25 mouse cellular contexts compared by ENCODE assay signal in the genomic region with DNA sequence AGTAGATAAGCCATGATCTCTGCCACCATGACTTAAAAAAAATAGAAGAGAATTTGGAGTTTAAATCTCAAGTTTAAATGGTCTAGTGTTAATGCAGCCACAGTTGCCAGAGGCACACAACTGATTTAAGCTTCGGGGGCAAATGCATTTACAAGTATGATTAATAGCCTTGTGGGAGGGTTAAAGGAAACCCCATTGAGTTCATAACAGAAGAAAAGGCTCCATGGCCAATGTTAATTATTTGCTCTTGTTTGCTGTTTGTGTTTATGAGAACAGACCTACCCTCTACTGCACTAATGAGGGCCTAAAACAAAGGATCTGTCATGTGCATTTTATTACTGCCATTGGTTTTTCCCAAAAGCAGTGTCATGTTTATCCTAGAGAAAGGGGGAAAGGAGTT.
"Had no signal": no experiment of that assay in that cellular context is flagged by ENCODE, and none has a peak within 500 bp of the region (broad histone marks: within the 10 kb centered on the region; RNA-seq: fewer than 3 reads in every experiment).

No protein-coding gene starts in this region.

- H3K27ac ChIP-seq: gastrocnemius, adult 2 months; heart, embryonic 10.5 days; hindbrain, embryonic 10.5 days; hindbrain, embryonic 12.5 days; hindbrain, embryonic 14.5 days; intestine, embryonic 15.5 days; layer of hippocampus, adult 2 months; liver, embryonic 13.5 days had no signal

- H3K9ac ChIP-seq: heart, embryonic 12.5 days; hindbrain, embryonic 12.5 days; hindbrain, embryonic 14.5 days; intestine, embryonic 15.5 days; liver, embryonic 13.5 days had no signal

- H3K4me1 ChIP-seq: heart, embryonic 10.5 days; hindbrain, embryonic 12.5 days; intestine, embryonic 15.5 days; liver, embryonic 13.5 days had no signal

- DNase-seq: gastrocnemius, adult 2 months; gastrocnemius, postnatal 10 days; gastrocnemius, postnatal 25 days; heart, adult 18-20 months; heart, postnatal 10 days; heart, postnatal 4 days; kidney, adult 18-20 months; kidney, adult 8-10 months; kidney, postnatal 10 days; kidney, postnatal 25 days; kidney, postnatal 4 days; left cerebral cortex, postnatal 4 days; liver; liver, embryonic 13.5 days had no signal

- H3K4me2 ChIP-seq: heart, embryonic 12.5 days; hindbrain, embryonic 12.5 days; hindbrain, embryonic 14.5 days; intestine, embryonic 15.5 days; liver, embryonic 11.5 days; liver, embryonic 13.5 days had no signal

- H3K4me3 ChIP-seq: gastrocnemius, adult 2 months; heart, embryonic 10.5 days; heart, embryonic 12.5 days; hindbrain, embryonic 10.5 days; hindbrain, embryonic 12.5 days; intestine, embryonic 15.5 days; layer of hippocampus, adult 2 months; liver, embryonic 13.5 days had no signal

- ATAC-seq: hindbrain, embryonic 16.5 days; inflammation-experienced regulatory T-cells, adult 6 months; intestine, embryonic 15.5 days; intestine, postnatal 0 days had no signal

- H3K36me3 ChIP-seq: heart, embryonic 10.5 days; heart, embryonic 12.5 days; hindbrain, embryonic 10.5 days; hindbrain, embryonic 12.5 days; intestine, embryonic 15.5 days; liver, embryonic 13.5 days had no signal

- H3K27me3 ChIP-seq: heart, embryonic 12.5 days; hindbrain, embryonic 12.5 days; intestine, embryonic 15.5 days; liver, embryonic 13.5 days had no signal

- H3K9me3 ChIP-seq: heart, embryonic 10.5 days; heart, embryonic 12.5 days; hindbrain, embryonic 10.5 days; hindbrain, embryonic 12.5 days; intestine, embryonic 15.5 days; liver, embryonic 13.5 days had no signal
